Mouse (Mus musculus) kidney, embryonic 14.5 days (tissue): ENCODE measurements around the gene Vti1a. TPM values are rescaled to one million over a fixed set of nuclear protein-coding genes. Genes with fewer than 3 reads are reported as not detected.

Experiments
- ATAC-seq: fragments of 200-750 bp; cut with Nextera tagmentation; 2 replicates; pipeline ENCODE4 v1.8.0; 2017; ENCODE audit warnings: moderate number of reproducible peaks, mild to moderate bottlenecking, moderate TSS enrichment, moderate library complexity; ENCODE audit not compliant: low FRiP score, low TSS enrichment
- H3K27ac ChIP-seq: fragments of 300-500 bp; sonication (generic); 2 replicates; pipeline ENCODE4 v1.5.1; 2014; ENCODE audit warnings: low read depth, mild to moderate bottlenecking, low read length, moderate library complexity, mixed read lengths
- H3K27me3 ChIP-seq: fragments of 300-500 bp; sonication (generic); 2 replicates; pipeline ENCODE4 v1.6.1; 2014; ENCODE audit warnings: mild to moderate bottlenecking, low read length; ENCODE audit not compliant: control insufficient read depth, insufficient read depth
- H3K36me3 ChIP-seq: fragments of 300-500 bp; sonication (generic); 2 replicates; pipeline ENCODE4 v1.6.1; 2014; ENCODE audit warnings: low read length, mixed read lengths; ENCODE audit not compliant: control insufficient read depth, insufficient read depth
- H3K4me1 ChIP-seq: fragments of 300-500 bp; sonication (generic); 2 replicates; pipeline ENCODE4 v1.6.1; 2014; ENCODE audit warnings: low read length, mixed read lengths; ENCODE audit not compliant: control insufficient read depth, insufficient read depth
- H3K4me2 ChIP-seq: fragments of 300-500 bp; sonication (generic); replicated peaks from 2 replicates; pipeline ENCODE4 v1.6.1; 2014; ENCODE audit warnings: low read depth, mild to moderate bottlenecking, low read length
- H3K4me3 ChIP-seq: fragments of 300-500 bp; sonication (generic); 2 replicates; pipeline ENCODE4 v1.5.1; 2014; ENCODE audit warnings: mild to moderate bottlenecking, low read length
- H3K9ac ChIP-seq: fragments of 300-500 bp; sonication (generic); 2 replicates; pipeline ENCODE4 v1.6.1; 2014; ENCODE audit warnings: low read depth, mild to moderate bottlenecking, low read length, moderate library complexity
- H3K9me3 ChIP-seq: fragments of 300-500 bp; sonication (generic); 2 replicates; pipeline ENCODE4 v1.6.1; 2016; ENCODE audit warnings: low read length; ENCODE audit not compliant: control insufficient read depth
- WGBS: fragments of 180-500 bp; shearing (Covaris S2); extraction: QIAGEN DNeasy Blood & Tissue Kit; methylation state at CpG from one replicate; pipeline ENCODE4 v1.1.7; 2014; 5-methylcytosine and 5-hydroxymethylcytosine counted together
- polyA plus RNA-seq: library from polyadenylated mRNA; unstranded; fragments of >200 nt; fragmentation: Nextera tagmentation; extraction: Ambion mirVana; gene quantifications from 2 replicates; pipeline ENCODE4 v1.2.1, GENCODE M21; 2014

Gene Vti1a
- polyA plus RNA-seq, 1 experiment from 2014 or later: 25.7 TPM

DNA sequence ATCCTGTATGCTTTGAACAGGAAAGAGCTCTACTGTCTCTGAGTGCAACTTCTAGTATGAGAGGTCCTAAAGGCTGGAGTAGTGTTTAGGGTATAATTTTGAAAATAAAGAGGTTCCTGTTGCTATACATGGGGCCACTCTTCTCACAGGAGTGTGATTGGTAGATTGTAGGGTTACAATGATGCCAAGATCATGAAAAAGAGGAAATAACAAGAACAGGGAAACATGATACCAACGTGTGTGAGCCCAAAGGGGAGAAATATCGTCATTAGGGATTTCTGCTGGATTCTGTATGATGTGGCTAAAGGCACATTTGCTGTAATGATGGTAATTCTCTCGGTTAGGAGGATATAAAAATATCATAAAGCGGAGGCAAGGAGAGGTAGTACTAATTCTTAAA is 30.1 kb upstream of the Vti1a start:
- Histone ChIP-seq H3K36me3 (peaks cover 23% of the 10 kb centered on the region), H3K4me2 (no peak overlapping the region), H3K27ac (no peak overlapping the region), H3K9me3 (no peaks in the 10 kb centered on the region), H3K27me3 (no peaks in the 10 kb centered on the region), H3K4me3 (no peak overlapping the region), H3K4me1 (no peaks in the 10 kb centered on the region), H3K9ac (no peak overlapping the region)
- ATAC-seq: no peak
- WGBS: 86% methylated on average over 4 of the region's 4 CpGs

GRCm38 (mm10) chr19:55288974-55289373 is 27.1 kb upstream of the Vti1a start:
- Histone ChIP-seq H3K4me2 (no peak overlapping the region), H3K9me3 (no peaks in the 10 kb centered on the region), H3K36me3 (peaks cover 20% of the 10 kb centered on the region), H3K27me3 (no peaks in the 10 kb centered on the region), H3K4me1 (no peaks in the 10 kb centered on the region), H3K27ac (no peak overlapping the region), H3K4me3 (no peak overlapping the region), H3K9ac (no peak overlapping the region)
- no peak for ATAC-seq

DNA sequence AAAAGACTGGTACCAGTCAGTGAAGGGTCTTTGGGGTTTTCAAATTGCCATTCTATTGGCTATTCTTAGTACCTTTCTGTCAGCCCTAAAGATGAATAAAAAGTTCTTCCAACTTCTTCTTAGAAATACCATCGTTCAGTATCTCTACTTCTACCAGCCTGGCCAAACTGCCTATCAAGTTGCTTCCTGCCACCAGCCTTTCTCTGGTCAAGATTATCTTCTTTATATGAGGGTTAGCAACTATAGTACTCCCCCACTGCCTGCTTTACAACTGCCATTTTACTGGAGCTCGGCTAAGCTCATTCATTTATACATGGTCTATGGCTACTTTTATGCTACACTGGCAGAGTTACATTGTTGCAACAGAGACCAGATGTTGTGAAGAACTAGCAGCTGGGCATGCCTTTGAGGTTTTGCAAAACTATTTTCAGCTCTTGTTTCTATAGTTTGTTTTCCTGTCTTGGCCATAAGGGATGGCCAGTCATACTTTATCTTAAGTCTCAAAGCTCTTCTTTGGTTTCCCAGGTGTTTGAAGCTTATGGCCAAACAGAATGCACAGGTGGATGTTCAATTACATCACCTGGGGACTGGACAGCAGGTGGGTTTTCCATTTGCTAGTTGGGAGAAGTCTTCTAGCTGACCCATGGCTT is 25.3 kb upstream of the Vti1a start:
- 86% methylated on average over 2 of the region's 2 CpGs for WGBS
- peaks cover 33% of the 10 kb centered on the region for H3K36me3 ChIP-seq
- ATAC-seq: no peak

GRCm38 (mm10) chr19:55292210-55292850 is 23.8 kb upstream of the Vti1a start:
- H3K9ac ChIP-seq: no peak overlapping the region
- ATAC-seq: no peak
- no peaks in the 10 kb centered on the region for H3K27me3 ChIP-seq
- H3K9me3 ChIP-seq: no peaks in the 10 kb centered on the region
- H3K4me1 ChIP-seq: no peaks in the 10 kb centered on the region
- peaks cover 48% of the 10 kb centered on the region for H3K36me3 ChIP-seq
- H3K27ac ChIP-seq: no peak overlapping the region
- H3K4me2 ChIP-seq: no peak overlapping the region
- 94% methylated on average over 2 of the region's 2 CpGs for WGBS
- H3K4me3 ChIP-seq: no peak overlapping the region

More for the DNA sequence above, 25.3 kb upstream of the Vti1a start:
- Histone ChIP-seq H3K4me2 (no peak overlapping the region), H3K4me3 (no peak overlapping the region), H3K27ac (no peak overlapping the region), H3K4me1 (no peaks in the 10 kb centered on the region), H3K9ac (no peak overlapping the region), H3K9me3 (no peaks in the 10 kb centered on the region), H3K27me3 (no peaks in the 10 kb centered on the region)

- H3K9me3 ChIP-seq: no peaks in the 10 kb centered on the region
- no peaks in the 10 kb centered on the region for H3K27me3 ChIP-seq
- ATAC-seq: no peak
- no peak overlapping the region for H3K4me2 ChIP-seq
- H3K4me1 ChIP-seq: no peaks in the 10 kb centered on the region
- H3K27ac ChIP-seq: no peak overlapping the region
- 49% methylated on average over 4 of the region's 4 CpGs for WGBS
- H3K36me3 ChIP-seq: peaks cover 51% of the 10 kb centered on the region
- H3K4me3 ChIP-seq: no peak overlapping the region
- H3K9ac ChIP-seq: no peak overlapping the region
Observed at GRCm38 (mm10) chr19:55293175-55293574, 22.9 kb upstream of the Vti1a start.

GRCm38 (mm10) chr19:55295075-55295474 is 21.0 kb upstream of the Vti1a start:
- H3K27ac ChIP-seq: no peak overlapping the region
- H3K36me3 ChIP-seq: peaks cover 52% of the 10 kb centered on the region
- ATAC-seq: no peak
- H3K9me3 ChIP-seq: no peaks in the 10 kb centered on the region
- no peak overlapping the region for H3K4me3 ChIP-seq
- no peak overlapping the region for H3K9ac ChIP-seq
- WGBS: 91% methylated on average over 9 of the region's 9 CpGs
- no peak overlapping the region for H3K4me2 ChIP-seq
- H3K4me1 ChIP-seq: no peaks in the 10 kb centered on the region
- no peaks in the 10 kb centered on the region for H3K27me3 ChIP-seq

DNA sequence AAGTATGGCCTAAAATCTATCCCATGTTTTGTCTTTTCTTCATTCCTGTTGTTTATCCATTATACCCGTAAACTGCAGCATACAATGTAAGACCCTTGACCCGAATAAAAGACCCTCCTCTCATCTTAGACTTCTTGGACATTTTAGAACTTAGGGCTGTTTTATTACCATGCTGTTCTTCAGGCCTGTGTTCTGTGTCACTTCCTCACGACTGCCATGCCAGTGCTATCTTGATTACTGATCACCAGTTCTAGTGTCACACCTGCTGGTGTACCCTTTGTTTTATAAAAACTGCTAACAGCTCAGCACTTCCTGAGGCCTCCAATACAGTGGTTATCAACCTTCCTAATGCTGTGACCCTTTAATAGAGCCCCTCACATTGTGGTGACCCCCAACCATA is 20.5 kb upstream of the Vti1a start:
- peaks cover 57% of the 10 kb centered on the region for H3K36me3 ChIP-seq
- WGBS: 80% methylated on average over 3 of the region's 3 CpGs
- no peaks in the 10 kb centered on the region for H3K9me3 ChIP-seq
- H3K27ac ChIP-seq: no peak overlapping the region
- no peaks in the 10 kb centered on the region for H3K4me1 ChIP-seq
- H3K4me2 ChIP-seq: no peak overlapping the region
- H3K27me3 ChIP-seq: no peaks in the 10 kb centered on the region
- ATAC-seq: no peak
- H3K9ac ChIP-seq: no peak overlapping the region
- H3K4me3 ChIP-seq: no peak overlapping the region

GRCm38 (mm10) chr19:55296301-55296700 is 19.8 kb upstream of the Vti1a start:
- Histone ChIP-seq H3K4me3 (no peak overlapping the region), H3K4me2 (no peak overlapping the region), H3K27me3 (no peaks in the 10 kb centered on the region), H3K27ac (no peak overlapping the region), H3K9me3 (no peaks in the 10 kb centered on the region), H3K9ac (no peak overlapping the region), H3K36me3 (peaks cover 64% of the 10 kb centered on the region), H3K4me1 (no peaks in the 10 kb centered on the region)
- WGBS: 93% methylated on average over 2 of the region's 2 CpGs
- no peak for ATAC-seq

GRCm38 (mm10) chr19:55297489-55297888 is 18.6 kb upstream of the Vti1a start:
- Histone ChIP-seq H3K27ac (no peak overlapping the region), H3K9ac (no peak overlapping the region), H3K9me3 (no peaks in the 10 kb centered on the region), H3K27me3 (no peaks in the 10 kb centered on the region), H3K4me3 (no peak overlapping the region), H3K4me1 (no peaks in the 10 kb centered on the region), H3K36me3 (peaks cover 76% of the 10 kb centered on the region), H3K4me2 (no peak overlapping the region)
- 93% methylated on average over 2 of the region's 2 CpGs for WGBS
- ATAC-seq: no peak
